Mouse (Mus musculus): Measurements from ENCODE around the gene 0610010F05Rik.
A peak's percentile ranks its signal among the peaks of the same experiment; 100 is the strongest.

0610010F05Rik gene

GRCm38 (mm10) chr11:23570130-23570529 lies 63.3 kb downstream of the 0610010F05Rik start:
- DNase-seq (ENCODE audit: low spot score in 2 of 2): no peak

GRCm38 (mm10) chr11:23565761-23566160 lies 67.7 kb downstream of the 0610010F05Rik start:
- peak; percentile 10 to 58 for DNase-seq (ENCODE audit: low spot score in 2 of 2)

- DNase-seq (ENCODE audit: low spot score in 2 of 2): no peak
Observed at GRCm38 (mm10) chr11:23557039-23557630, 76.3 kb downstream of the 0610010F05Rik start.

- DNase-seq (ENCODE audit: low spot score in 2 of 2): no peak
Observed at GRCm38 (mm10) chr11:23537446-23537845, 96.0 kb downstream of the 0610010F05Rik start.

- no peak for DNase-seq (ENCODE audit: low spot score in 2 of 2)
Observed at GRCm38 (mm10) chr11:23520473-23521205, 112.8 kb downstream of the 0610010F05Rik start, which contains the start of gene 1700093K21Rik. TSS of gene 1700093K21Rik (minus strand) at chr11:23521155.

DNA sequence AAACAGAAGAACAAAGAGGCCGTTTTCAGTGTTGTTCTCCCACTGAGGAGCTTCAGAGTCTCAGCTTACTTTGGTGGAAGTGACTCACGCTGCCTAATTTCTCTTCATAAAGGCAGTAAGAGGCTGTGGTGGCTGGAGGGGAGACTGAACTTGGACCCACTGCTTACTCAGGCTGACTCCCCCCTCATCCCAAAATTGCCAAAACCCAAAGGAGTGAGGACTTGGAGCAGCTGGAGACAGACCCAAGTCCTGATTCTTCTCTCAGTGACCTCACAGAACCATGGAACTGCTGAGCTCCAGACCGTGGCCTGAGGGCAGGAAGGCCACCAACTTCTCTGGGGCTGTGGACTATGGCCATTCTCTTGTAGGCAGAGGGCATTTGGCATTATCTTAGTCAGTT lies 114.5 kb downstream of the 0610010F05Rik start:
- DNase-seq (ENCODE audit: low spot score in 2 of 2): no peak

DNA sequence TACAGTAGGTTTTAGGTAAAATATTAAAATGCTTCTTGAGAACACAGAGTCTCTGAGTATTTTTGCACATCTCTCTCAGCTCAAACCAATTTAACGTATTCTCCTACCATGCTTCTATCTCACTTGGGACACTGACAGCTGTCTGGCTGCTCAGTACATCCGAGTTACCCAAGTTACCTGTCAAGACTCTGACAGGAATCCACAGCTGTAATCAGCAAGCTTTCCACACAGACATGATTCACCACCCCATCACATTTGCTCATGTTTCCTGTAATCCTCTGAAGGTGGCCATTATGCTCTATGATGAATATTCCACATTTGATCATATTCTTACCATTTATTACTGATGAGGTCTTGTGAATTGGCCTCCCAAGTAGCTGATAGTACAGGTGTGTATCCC lies 118.1 kb downstream of the 0610010F05Rik start:
- no peak for DNase-seq (ENCODE audit: low spot score in 2 of 2)

Measured in heart, adult 9 months (tissue).